Mouse (Mus musculus): ENCODE results near the gene Lmcd1. TPM values are rescaled to one million over a fixed set of nuclear protein-coding genes. Genes with fewer than 3 reads are reported as not detected.

Gene Lmcd1
- polyA plus RNA-seq, 1 experiment from 2014 or later, result 17.9 TPM

DNA sequence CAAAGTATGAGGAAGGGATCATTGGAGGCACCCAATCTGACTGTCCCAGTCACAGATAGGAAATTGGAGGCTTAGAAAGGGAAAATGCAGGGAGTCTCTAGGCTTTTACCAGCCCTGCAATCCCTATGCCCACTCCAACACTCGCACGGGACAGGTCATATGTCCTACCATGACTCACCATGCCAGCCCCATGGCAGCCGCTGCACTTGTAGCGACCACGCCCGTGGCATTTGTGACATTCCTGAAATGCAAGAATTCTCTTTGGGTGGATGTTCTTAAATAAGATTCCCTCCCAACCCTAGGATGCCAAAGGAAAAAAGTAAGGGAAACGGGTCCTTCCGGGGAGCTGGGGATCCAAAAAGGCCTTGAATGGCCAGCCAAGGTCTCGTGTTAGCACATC, 105.5 kb downstream of the Lmcd1 start:
- no peak overlapping the region for H3K27ac ChIP-seq (ENCODE audit: low read depth)
- no peak for DNase-seq (ENCODE audit: low spot score)
- no peaks in the 10 kb centered on the region for H3K36me3 ChIP-seq (ENCODE audit: control insufficient read depth, insufficient read depth, low read length)
- H3K27me3 ChIP-seq (replicated peaks; ENCODE audit: control insufficient read depth, insufficient read depth, low read length), result no peaks in the 10 kb centered on the region
- no peak overlapping the region for H3K4me3 ChIP-seq (ENCODE audit: low read depth, low read length)
- 91% methylated on average over 9 of the region's 9 CpGs for WGBS
- H3K9ac ChIP-seq (ENCODE audit: low read length), result no peak overlapping the region
- no peak for ATAC-seq (replicated peaks; ENCODE audit: low FRiP score, low TSS enrichment, low read depth)
- H3K9me3 ChIP-seq (ENCODE audit: control insufficient read depth, low read length), result no peaks in the 10 kb centered on the region
- no peak overlapping the region for H3K4me2 ChIP-seq (ENCODE audit: low read length)
- 0 out of 2 replicates have a peak, but pooled peaks cover 4% of the 10 kb centered on the region for H3K4me1 ChIP-seq (replicated peaks; ENCODE audit: control insufficient read depth, insufficient read depth, low read length)

Other genes with a start within 250 kb of the Lmcd1 start
- gene Ssu2, start 114.3 kb downstream of the Lmcd1 start, polyA plus RNA-seq (2014; fragmentation: Nextera tagmentation; extraction: Ambion mirVana), result 3.4 and 4.9 TPM in 2 replicates
- 0.47 and 0.51 TPM in 2 replicates for gene Cav3, start 185.7 kb downstream of the Lmcd1 start, polyA plus RNA-seq (2014; fragmentation: Nextera tagmentation; extraction: Ambion mirVana)
- 0.24 and 0.39 TPM in 2 replicates for gene Oxtr, start 216.2 kb downstream of the Lmcd1 start, polyA plus RNA-seq (2014; fragmentation: Nextera tagmentation; extraction: Ambion mirVana)